Comparison of ENCODE assay signal across 28 mouse cellular contexts in the genomic region with DNA sequence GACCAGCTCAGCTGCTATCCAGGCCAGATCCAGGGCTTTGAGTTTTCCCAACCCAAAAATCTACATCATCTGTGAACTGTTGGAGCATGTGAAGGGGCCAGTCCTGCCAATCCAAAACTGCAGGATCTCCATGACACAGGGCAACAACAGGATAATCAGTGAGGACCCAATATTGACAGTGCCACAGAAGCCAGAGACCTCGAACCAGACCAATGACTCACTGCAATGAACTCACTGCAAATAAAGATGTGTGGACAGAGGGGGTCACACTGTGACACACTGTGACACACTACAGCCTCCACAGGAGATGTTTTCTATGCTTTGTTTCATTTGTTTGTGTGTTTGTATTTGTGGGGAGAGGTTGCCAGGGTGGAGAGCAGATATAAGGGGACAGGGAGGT. TPM values are rescaled to one million over a fixed set of nuclear protein-coding genes. Genes with fewer than 3 reads are reported as not detected.
DNase-seq lines count a peak whose midpoint lies in the region; ATAC-seq and TF ChIP-seq lines count a peak whose summit lies in the region.
"Had no signal": no experiment of that assay in that cellular context is flagged by ENCODE, and none has a peak within 500 bp of the region (broad histone marks: within the 10 kb centered on the region; RNA-seq: fewer than 3 reads in every experiment).

No protein-coding gene starts in this region.

- ATAC-seq in liver, postnatal 0 days, result peak; percentile 92
- ATAC-seq in liver, embryonic 12.5 days, result no peak
- ATAC-seq in hindbrain, postnatal 0 days, result no peak
- ATAC-seq: activated CD4-positive, CD25-positive, alpha-beta regulatory T cell, adult 4 months; CD4-positive, CD25-positive, alpha-beta regulatory T cell, adult 4 months; forebrain, embryonic 14.5 days; forebrain, postnatal 0 days; hindbrain, embryonic 16.5 days; inflammation-experienced regulatory T-cells, adult 6 months; intestine, embryonic 16.5 days had no signal

- no peaks in the 10 kb centered on the region for H3K36me3 ChIP-seq in liver, postnatal 0 days (replicated peaks; ENCODE audit: insufficient read depth, low read length)
- H3K36me3 ChIP-seq in liver, embryonic 12.5 days, result no peaks in the 10 kb centered on the region
- no peaks in the 10 kb centered on the region for H3K36me3 ChIP-seq in hindbrain, postnatal 0 days (ENCODE audit: insufficient read depth, low read length)
- H3K36me3 ChIP-seq: heart, embryonic 12.5 days; heart, embryonic 15.5 days; hindbrain, embryonic 10.5 days; hindbrain, embryonic 13.5 days had no signal

- no peak overlapping the region for H3K4me3 ChIP-seq in gastrocnemius, adult 2 months
- no peak overlapping the region for H3K4me3 ChIP-seq in liver, postnatal 0 days (ENCODE audit: low read depth, low read length)
- H3K4me3 ChIP-seq in liver, embryonic 12.5 days, result no peak overlapping the region
- H3K4me3 ChIP-seq in hindbrain, postnatal 0 days (ENCODE audit: low read length), result no peak overlapping the region
- H3K4me3 ChIP-seq: heart, embryonic 12.5 days; heart, embryonic 15.5 days; hindbrain, embryonic 10.5 days; hindbrain, embryonic 13.5 days had no signal

- no peaks in the 10 kb centered on the region for H3K27me3 ChIP-seq in liver, postnatal 0 days (ENCODE audit: insufficient read depth, low read length)
- H3K27me3 ChIP-seq in liver, embryonic 12.5 days (replicated peaks), result no peaks in the 10 kb centered on the region
- H3K27me3 ChIP-seq in hindbrain, postnatal 0 days (ENCODE audit: insufficient read depth, low read length), result no peaks in the 10 kb centered on the region
- H3K27me3 ChIP-seq: heart, embryonic 12.5 days; heart, embryonic 15.5 days; hindbrain, embryonic 13.5 days had no signal

- no peaks in the 10 kb centered on the region for H3K9me3 ChIP-seq in liver, postnatal 0 days (ENCODE audit: low read length)
- no peaks in the 10 kb centered on the region for H3K9me3 ChIP-seq in liver, embryonic 12.5 days (replicated peaks)
- H3K9me3 ChIP-seq in hindbrain, postnatal 0 days (ENCODE audit: low read length), result no peaks in the 10 kb centered on the region
- H3K9me3 ChIP-seq: heart, embryonic 12.5 days; heart, embryonic 15.5 days; hindbrain, embryonic 10.5 days; hindbrain, embryonic 13.5 days had no signal

- TF ChIP-seq EP300 in liver, postnatal 0 days (IDR thresholded peaks at IDR 0.05; ENCODE audit: low read depth), result no peak

- 52% methylated on average over 1 of the region's 1 CpGs for WGBS in liver, postnatal 0 days (ENCODE audit: insufficient replicate concordance)
- 31% methylated on average over 1 of the region's 1 CpGs for WGBS in liver, embryonic 12.5 days (ENCODE audit: insufficient replicate concordance)
- 63% methylated on average over 1 of the region's 1 CpGs for WGBS in hindbrain, postnatal 0 days

- H3K4me2 ChIP-seq in liver, postnatal 0 days (ENCODE audit: low read depth, low read length), result no peak overlapping the region
- no peak overlapping the region for H3K4me2 ChIP-seq in liver, embryonic 12.5 days
- no peak overlapping the region for H3K4me2 ChIP-seq in hindbrain, postnatal 0 days (ENCODE audit: low read depth, low read length)
- H3K4me2 ChIP-seq: heart, embryonic 12.5 days; heart, embryonic 15.5 days; hindbrain, embryonic 13.5 days had no signal

- peak; percentile 36 to 64 for DNase-seq in adrenal gland, adult (ENCODE audit: inconsistent age in 2 of 2, low spot score in 1 of 2)
- DNase-seq in adrenal gland, postnatal 10 days, result no peak
- DNase-seq in gastrocnemius, adult 2 months, result no peak
- no peak for DNase-seq in gastrocnemius, postnatal 4 days (ENCODE audit: low spot score in 2 of 2)
- DNase-seq in liver, postnatal 0 days, result no peak
- no peak for DNase-seq in lung, postnatal 4 days
- no peak for DNase-seq in hindbrain, postnatal 0 days (ENCODE audit: low spot score)
- DNase-seq: B cell, adult 2 months; cerebellum, adult 11 months; cerebellum, adult 8-10 months; cerebellum, postnatal 10 days; cerebellum, postnatal 36 days; forebrain, postnatal 0 days; gastrocnemius, postnatal 25 days; heart, postnatal 10 days; heart, postnatal 36 days; kidney, adult 18-20 months had no signal

- intact Hi-C loops in gastrocnemius, adult 2 months (cut with DNase I), result no loop called here

- no peak overlapping the region for H3K9ac ChIP-seq in liver, postnatal 0 days (replicated peaks)
- H3K9ac ChIP-seq in liver, embryonic 12.5 days, result no peak overlapping the region
- no peak overlapping the region for H3K9ac ChIP-seq in hindbrain, postnatal 0 days (replicated peaks; ENCODE audit: low read length)
- H3K9ac ChIP-seq: forebrain, postnatal 0 days; heart, embryonic 12.5 days; heart, embryonic 15.5 days; hindbrain, embryonic 13.5 days had no signal

- H3K4me1 ChIP-seq in liver, postnatal 0 days (ENCODE audit: insufficient read depth), result peaks cover 6% of the 10 kb centered on the region
- peaks cover 3% of the 10 kb centered on the region for H3K4me1 ChIP-seq in liver, embryonic 12.5 days
- no peaks in the 10 kb centered on the region for H3K4me1 ChIP-seq in hindbrain, postnatal 0 days (ENCODE audit: insufficient read depth, low read length)
- H3K4me1 ChIP-seq: hindbrain, embryonic 10.5 days had no signal

- peak overlapping the region; percentile 64 for H3K27ac ChIP-seq in gastrocnemius, adult 2 months
- peak overlapping the region; percentile 24; the same call in 1 of the 2 replicates for H3K27ac ChIP-seq in liver, postnatal 0 days (ENCODE audit: low read depth)
- H3K27ac ChIP-seq in liver, embryonic 12.5 days, result no peak overlapping the region
- no peak overlapping the region for H3K27ac ChIP-seq in hindbrain, postnatal 0 days
- H3K27ac ChIP-seq: heart, embryonic 15.5 days; hindbrain, embryonic 10.5 days; hindbrain, embryonic 13.5 days had no signal

- TF ChIP-seq CTCF in gastrocnemius, adult 2 months (IDR thresholded peaks at IDR 0.05), result no peak
- no peak for TF ChIP-seq CTCF in liver, postnatal 0 days (IDR thresholded peaks at IDR 0.05; ENCODE audit: low read depth)
- no peak for TF ChIP-seq CTCF in hindbrain, postnatal 0 days (IDR thresholded peaks at IDR 0.05; ENCODE audit: low read depth)

RNA-seq across cellular contexts. Expression of a gene that starts 15.6 kb away (rescaled TPM):
- total RNA-seq in adrenal gland, postnatal 10 days (2021), result 10 to 100 TPM; 16.7 to 18.2 TPM
- 1 to 10 TPM; 6.6 to 8.9 TPM for total RNA-seq in gastrocnemius, adult 2 months (2021)
- total RNA-seq in gastrocnemius, postnatal 4 days (2021), result 10 to 100 TPM in 1 of 2 experiments, 1 to 10 TPM in 1; 9.7 to 11.4 TPM
- 1.8 TPM in 2 replicates for polyA plus RNA-seq in liver, postnatal 0 days (2015; fragmentation: Nextera tagmentation; extraction: Ambion mirVana)
- polyA plus RNA-seq in liver, embryonic 12.5 days (2016; fragmentation: Nextera tagmentation; extraction: Ambion mirVana), result 2.9 and 3.2 TPM in 2 replicates
- total RNA-seq in hindbrain, postnatal 0 days (2014; rRNA removed), result 46.5 and 65.1 TPM in 2 replicates
- 18.6 and 21.1 TPM in 2 replicates for polyA plus RNA-seq in hindbrain, postnatal 0 days (2015; fragmentation: Nextera tagmentation; extraction: Ambion mirVana)

Comparison
In these comparisons a context has a peak if more than half of its experiments do, and no peak if none do; other contexts are left out.
1. DNase-seq: peak in adrenal gland, adult (2 of 2); none in adrenal gland, postnatal 10 days (single experiment), gastrocnemius, adult 2 months (single experiment), gastrocnemius, postnatal 4 days (0 of 2), liver, postnatal 0 days (single experiment), lung, postnatal 4 days (0 of 2) and hindbrain, postnatal 0 days (single experiment).
2. H3K27ac ChIP-seq: peak in gastrocnemius, adult 2 months (single experiment) and liver, postnatal 0 days (single experiment); none in liver, embryonic 12.5 days (single experiment) and hindbrain, postnatal 0 days (single experiment).